Mouse (Mus musculus): ENCODE results near the gene Ppil3. TPM values are rescaled to one million over a fixed set of nuclear protein-coding genes. Genes with fewer than 3 reads are reported as not detected.
A peak's percentile ranks its signal among the peaks of the same experiment; 100 is the strongest.

Gene Ppil3
- polyA plus RNA-seq, 1 experiment from 2014 or later, result 50.9 TPM

- no peak for ATAC-seq (ENCODE audit: low FRiP score, low read depth)
- Histone ChIP-seq H3K27ac (no peak overlapping the region), H3K4me1 (no peaks in the 10 kb centered on the region), H3K4me2 (replicated peaks) (no peak overlapping the region), H3K9me3 (no peaks in the 10 kb centered on the region), H3K4me3 (no peak overlapping the region), H3K36me3 (peaks cover 66% of the 10 kb centered on the region), H3K27me3 (replicated peaks) (no peaks in the 10 kb centered on the region), H3K9ac (no peak overlapping the region)
- WGBS, result 97% methylated on average over 7 of the region's 7 CpGs
Observed at GRCm38 (mm10) chr1:58407321-58407720, 38.0 kb downstream of the Ppil3 start.

GRCm38 (mm10) chr1:58403745-58404144, 41.5 kb downstream of the Ppil3 start:
- peaks cover 70% of the 10 kb centered on the region for H3K36me3 ChIP-seq
- H3K4me2 ChIP-seq (replicated peaks), result no peak overlapping the region
- ATAC-seq (ENCODE audit: low FRiP score, low read depth), result no peak
- H3K4me1 ChIP-seq, result no peaks in the 10 kb centered on the region
- no peak overlapping the region for H3K9ac ChIP-seq
- H3K4me3 ChIP-seq, result no peak overlapping the region
- 97% methylated on average over 5 of the region's 5 CpGs for WGBS
- no peaks in the 10 kb centered on the region for H3K9me3 ChIP-seq
- H3K27ac ChIP-seq, result no peak overlapping the region
- H3K27me3 ChIP-seq (replicated peaks), result no peaks in the 10 kb centered on the region

- no peaks in the 10 kb centered on the region for H3K4me1 ChIP-seq
- 92% methylated on average over 6 of the region's 6 CpGs for WGBS
- peaks cover 81% of the 10 kb centered on the region for H3K36me3 ChIP-seq
- H3K4me2 ChIP-seq (replicated peaks), result no peak overlapping the region
- no peak overlapping the region for H3K27ac ChIP-seq
- ATAC-seq (ENCODE audit: low FRiP score, low read depth), result no peak
- no peak overlapping the region for H3K9ac ChIP-seq
- H3K27me3 ChIP-seq (replicated peaks), result no peaks in the 10 kb centered on the region
- no peaks in the 10 kb centered on the region for H3K9me3 ChIP-seq
- H3K4me3 ChIP-seq, result no peak overlapping the region
Observed at GRCm38 (mm10) chr1:58401396-58401795, 43.9 kb downstream of the Ppil3 start.

GRCm38 (mm10) chr1:58397731-58398130, 47.6 kb downstream of the Ppil3 start:
- Histone ChIP-seq H3K4me3 (no peak overlapping the region), H3K9me3 (no peaks in the 10 kb centered on the region), H3K4me1 (peaks cover 5% of the 10 kb centered on the region; the same call in 1 of the 2 replicates), H3K27me3 (replicated peaks) (no peaks in the 10 kb centered on the region), H3K4me2 (replicated peaks) (no peak overlapping the region), H3K9ac (no peak overlapping the region), H3K36me3 (peaks cover 72% of the 10 kb centered on the region), H3K27ac (no peak overlapping the region)
- WGBS, result 96% methylated on average over 6 of the region's 6 CpGs
- ATAC-seq (ENCODE audit: low FRiP score, low read depth), result no peak

- H3K4me2 ChIP-seq (replicated peaks), result no peak overlapping the region
- 94% methylated on average over 1 of the region's 1 CpGs for WGBS
- no peak overlapping the region for H3K27ac ChIP-seq
- H3K27me3 ChIP-seq (replicated peaks), result no peaks in the 10 kb centered on the region
- H3K9ac ChIP-seq, result no peak overlapping the region
- ATAC-seq (ENCODE audit: low FRiP score, low read depth), result no peak
- H3K4me3 ChIP-seq, result no peak overlapping the region
- H3K36me3 ChIP-seq, result peaks cover 58% of the 10 kb centered on the region
- peaks cover 13% of the 10 kb centered on the region for H3K4me1 ChIP-seq
- H3K9me3 ChIP-seq, result no peaks in the 10 kb centered on the region
Observed at GRCm38 (mm10) chr1:58396179-58396578, 49.1 kb downstream of the Ppil3 start.

GRCm38 (mm10) chr1:58395341-58395740, 49.9 kb downstream of the Ppil3 start:
- no peaks in the 10 kb centered on the region for H3K9me3 ChIP-seq
- no peak overlapping the region for H3K4me3 ChIP-seq
- no peak overlapping the region for H3K27ac ChIP-seq
- no peak overlapping the region for H3K9ac ChIP-seq
- H3K4me1 ChIP-seq, result peaks cover 16% of the 10 kb centered on the region
- H3K4me2 ChIP-seq (replicated peaks), result no peak overlapping the region
- peaks cover 50% of the 10 kb centered on the region for H3K36me3 ChIP-seq
- no peaks in the 10 kb centered on the region for H3K27me3 ChIP-seq (replicated peaks)
- WGBS, result 96% methylated on average over 3 of the region's 3 CpGs
- no peak for ATAC-seq (ENCODE audit: low FRiP score, low read depth)

- H3K9ac ChIP-seq, result peak overlapping the region; percentile 99
- peaks cover 16% of the 10 kb centered on the region for H3K4me1 ChIP-seq
- peaks cover 36% of the 10 kb centered on the region for H3K36me3 ChIP-seq
- no peaks in the 10 kb centered on the region for H3K9me3 ChIP-seq
- peak overlapping the region; percentile 97 for H3K27ac ChIP-seq
- peak overlapping the region; percentile 81 for H3K4me2 ChIP-seq (replicated peaks)
- no peaks in the 10 kb centered on the region for H3K27me3 ChIP-seq (replicated peaks)
- peak overlapping the region; percentile 100 for H3K4me3 ChIP-seq
- WGBS, result under 1% methylated on average over 86 of the region's 90 CpGs
- peak; percentile 67 for ATAC-seq (ENCODE audit: low FRiP score, low read depth)
Observed at GRCm38 (mm10) chr1:58393284-58394195, 51.7 kb downstream of the Ppil3 start.

GRCm38 (mm10) chr1:58392652-58393283, 52.5 kb downstream of the Ppil3 start, which contains the start of gene Bzw1:
Gene Bzw1, plus strand, starts transcription at chr1:58392898.
- H3K4me3 ChIP-seq, result peak within 1 kb of the TSS; percentile 100
- WGBS, result under 1% methylated on average over 59 of the region's 61 CpGs
- H3K36me3 ChIP-seq, result peaks cover 28% of the 10 kb centered on the region
- peak within 1 kb of the TSS; percentile 99 for H3K9ac ChIP-seq
- peak within 1 kb of the TSS; percentile 81 for H3K4me2 ChIP-seq (replicated peaks)
- H3K27me3 ChIP-seq (replicated peaks), result no peaks in the 10 kb centered on the region
- H3K4me1 ChIP-seq, result peaks cover 16% of the 10 kb centered on the region
- peak within 1 kb of the TSS; percentile 97 for H3K27ac ChIP-seq
- peak; percentile 98 for ATAC-seq (ENCODE audit: low FRiP score, low read depth)
- no peaks in the 10 kb centered on the region for H3K9me3 ChIP-seq

GRCm38 (mm10) chr1:58392268-58392651, 53.0 kb downstream of the Ppil3 start:
- ATAC-seq (ENCODE audit: low FRiP score, low read depth), result peak; percentile 23
- Histone ChIP-seq H3K27me3 (replicated peaks) (no peaks in the 10 kb centered on the region), H3K4me1 (peaks cover 16% of the 10 kb centered on the region), H3K27ac (peak overlapping the region; percentile 97), H3K4me2 (replicated peaks) (peak overlapping the region; percentile 81), H3K4me3 (peak overlapping the region; percentile 100), H3K9ac (peak overlapping the region; percentile 99), H3K9me3 (no peaks in the 10 kb centered on the region), H3K36me3 (peaks cover 23% of the 10 kb centered on the region)
- under 1% methylated on average over 16 of the region's 16 CpGs for WGBS

- no peaks in the 10 kb centered on the region for H3K27me3 ChIP-seq (replicated peaks)
- H3K9me3 ChIP-seq, result no peaks in the 10 kb centered on the region
- H3K27ac ChIP-seq, result 0 out of 2 replicates have a peak overlapping the region, but pooled peaks have one; percentile 97
- peaks cover 16% of the 10 kb centered on the region for H3K4me1 ChIP-seq
- peak overlapping the region; percentile 81 for H3K4me2 ChIP-seq (replicated peaks)
- H3K36me3 ChIP-seq, result peaks cover 17% of the 10 kb centered on the region
- peak overlapping the region; percentile 100 for H3K4me3 ChIP-seq
- ATAC-seq (ENCODE audit: low FRiP score, low read depth), result no peak
- 45% methylated on average over 19 of the region's 19 CpGs for WGBS
- H3K9ac ChIP-seq, result peak overlapping the region; percentile 99
Observed at GRCm38 (mm10) chr1:58391421-58392267, 53.6 kb downstream of the Ppil3 start.

GRCm38 (mm10) chr1:58382586-58383281, 62.6 kb downstream of the Ppil3 start:
- H3K27me3 ChIP-seq (replicated peaks), result no peaks in the 10 kb centered on the region
- WGBS, result 81% methylated on average over 5 of the region's 5 CpGs
- H3K4me1 ChIP-seq, result no peaks in the 10 kb centered on the region
- no peak overlapping the region for H3K27ac ChIP-seq
- H3K9ac ChIP-seq, result no peak overlapping the region
- ATAC-seq (ENCODE audit: low FRiP score, low read depth), result no peak
- H3K9me3 ChIP-seq, result no peaks in the 10 kb centered on the region
- H3K4me2 ChIP-seq (replicated peaks), result no peak overlapping the region
- no peaks in the 10 kb centered on the region for H3K36me3 ChIP-seq
- H3K4me3 ChIP-seq, result no peak overlapping the region

All from neural tube, embryonic 12.5 days (tissue).